Mouse (Mus musculus) hindbrain, postnatal 0 days (tissue): Measurements from ENCODE around the gene Cdcp2. TPM values are rescaled to one million over a fixed set of nuclear protein-coding genes. Genes with fewer than 3 reads are reported as not detected.
A peak's percentile ranks its signal among the peaks of the same experiment; 100 is the strongest.

ENCODE experiments used
- ATAC-seq: fragments of 200-750 bp; cut with Nextera tagmentation; 2 replicates; pipeline ENCODE4 v1.8.0; 2017; ENCODE audit warnings: mild to moderate bottlenecking, moderate TSS enrichment, moderate library complexity
- DNase-seq: peaks from one replicate; pipeline ENCODE4 v3.0.0-alpha.2; 2015; ENCODE audit warnings: low spot score
- H3K27ac ChIP-seq: fragments of 300-500 bp; sonication (generic); 2 replicates; pipeline ENCODE4 v1.5.1; 2014; ENCODE audit warnings: mild to moderate bottlenecking
- H3K27me3 ChIP-seq: fragments of 300-500 bp; sonication (generic); 2 replicates; pipeline ENCODE4 v1.6.1; 2014; ENCODE audit warnings: low read length, mixed read lengths; ENCODE audit not compliant: insufficient read depth
- H3K36me3 ChIP-seq: fragments of 300-500 bp; sonication (generic); 2 replicates; pipeline ENCODE4 v1.6.1; 2014; ENCODE audit warnings: low read length, mixed read lengths; ENCODE audit not compliant: insufficient read depth
- H3K4me1 ChIP-seq: fragments of 300-500 bp; sonication (generic); 2 replicates; pipeline ENCODE4 v1.6.1; 2014; ENCODE audit warnings: antibody characterized with exemption, low read length, mixed read lengths; ENCODE audit not compliant: insufficient read depth
- H3K4me2 ChIP-seq: fragments of 300-500 bp; sonication (generic); 2 replicates; pipeline ENCODE4 v1.6.1; 2014; ENCODE audit warnings: low read depth, mild to moderate bottlenecking, low read length, moderate library complexity, mixed read lengths
- H3K4me3 ChIP-seq: fragments of 300-500 bp; sonication (generic); 2 replicates; pipeline ENCODE4 v1.5.1; 2014; ENCODE audit warnings: low read length
- H3K9ac ChIP-seq: fragments of 300-500 bp; sonication (generic); replicated peaks from 2 replicates; pipeline ENCODE4 v1.6.1; 2014; ENCODE audit warnings: mild to moderate bottlenecking, low read length, moderate library complexity, mixed read lengths
- H3K9me3 ChIP-seq: fragments of 300-500 bp; sonication (generic); 2 replicates; pipeline ENCODE4 v1.6.1; 2016; ENCODE audit warnings: low read length, mixed read lengths
- CTCF ChIP-seq: IDR thresholded peaks from 2 replicates; pipeline ENCODE4 v1.5.1; 2016; ENCODE audit warnings: antibody characterized with exemption, control low read depth, low read depth
- WGBS: fragments of 180-500 bp; shearing (Covaris S2); extraction: QIAGEN DNeasy Blood & Tissue Kit; methylation state at CpG from one replicate; pipeline ENCODE4 v1.1.7; 2014; 5-methylcytosine and 5-hydroxymethylcytosine counted together
- polyA plus RNA-seq: library from polyadenylated mRNA; unstranded; fragments of >200 nt; fragmentation: Nextera tagmentation; extraction: Ambion mirVana; gene quantifications from 2 replicates; pipeline ENCODE4 v1.2.1, GENCODE M21; 2015
- total RNA-seq: library from RNA; depleted of rRNA; stranded (reverse); fragments of >200 nt; gene quantifications from 2 replicates; pipeline ENCODE4 v1.2.3, GENCODE M21; 2014; rRNA removed

Cdcp2 gene
- total RNA-seq (0.68 TPM in 1 of 2 replicates, not detected in the other), polyA plus RNA-seq (0.13 TPM in 1 of 2 replicates, not detected in the other)

GRCm38 (mm10) chr4:107096841-107097373 lies at the start of gene Cdcp2:
TSS of gene Cdcp2 (plus strand) at chr4:107096891.
- WGBS, result 31% methylated on average over 16 of the region's 16 CpGs
- Histone ChIP-seq H3K4me3 (no peak within 1 kb of the TSS), H3K9me3 (no peaks in the 10 kb centered on the region), H3K4me1 (0 out of 2 replicates have a peak, but pooled peaks cover 16% of the 10 kb centered on the region), H3K4me2 (no peak within 1 kb of the TSS), H3K36me3 (no peaks in the 10 kb centered on the region), H3K27me3 (no peaks in the 10 kb centered on the region), H3K27ac (peak within 1 kb of the TSS; percentile 56; the same call in 1 of the 2 replicates), H3K9ac (no peak within 1 kb of the TSS)
- DNase-seq, result no peak
- no peak for TF ChIP-seq CTCF
- no peak for ATAC-seq

- WGBS, result 53% methylated on average over 5 of the region's 5 CpGs
- H3K36me3 ChIP-seq, result peaks cover 33% of the 10 kb centered on the region; the same call in 1 of the 2 replicates
- H3K27ac ChIP-seq, result no peak overlapping the region
- DNase-seq, result no peak
- H3K9ac ChIP-seq, result no peak overlapping the region
- H3K4me1 ChIP-seq, result no peaks in the 10 kb centered on the region
- no peak for TF ChIP-seq CTCF
- H3K27me3 ChIP-seq, result no peaks in the 10 kb centered on the region
- no peak for ATAC-seq
- no peaks in the 10 kb centered on the region for H3K9me3 ChIP-seq
- no peak overlapping the region for H3K4me3 ChIP-seq
- no peak overlapping the region for H3K4me2 ChIP-seq
Measured at GRCm38 (mm10) chr4:107047806-107048205, 48.9 kb upstream of the Cdcp2 start.

GRCm38 (mm10) chr4:107048568-107049162 lies 48.0 kb upstream of the Cdcp2 start:
- no peak overlapping the region for H3K4me2 ChIP-seq
- no peaks in the 10 kb centered on the region for H3K4me1 ChIP-seq
- H3K36me3 ChIP-seq, result peaks cover 30% of the 10 kb centered on the region; the same call in 1 of the 2 replicates
- WGBS, result 57% methylated on average over 11 of the region's 11 CpGs
- H3K27me3 ChIP-seq, result no peaks in the 10 kb centered on the region
- no peaks in the 10 kb centered on the region for H3K9me3 ChIP-seq
- H3K9ac ChIP-seq, result no peak overlapping the region
- DNase-seq, result peak; percentile 78
- TF ChIP-seq CTCF, result no peak
- no peak overlapping the region for H3K4me3 ChIP-seq
- H3K27ac ChIP-seq, result 0 out of 2 replicates have a peak overlapping the region, but pooled peaks have one; percentile 4
- ATAC-seq, result peak; percentile 53

GRCm38 (mm10) chr4:107051889-107052288 lies 44.8 kb upstream of the Cdcp2 start:
- Histone ChIP-seq H3K9ac (no peak overlapping the region), H3K9me3 (no peaks in the 10 kb centered on the region), H3K27ac (no peak overlapping the region), H3K4me1 (no peaks in the 10 kb centered on the region), H3K4me2 (no peak overlapping the region), H3K4me3 (no peak overlapping the region), H3K36me3 (peaks cover 19% of the 10 kb centered on the region; the same call in 1 of the 2 replicates), H3K27me3 (no peaks in the 10 kb centered on the region)
- ATAC-seq, result no peak
- TF ChIP-seq CTCF, result no peak
- DNase-seq, result no peak
- WGBS, result 59% methylated on average over 4 of the region's 4 CpGs

GRCm38 (mm10) chr4:107052962-107053553 lies 43.6 kb upstream of the Cdcp2 start:
- Histone ChIP-seq H3K9me3 (no peaks in the 10 kb centered on the region), H3K27me3 (no peaks in the 10 kb centered on the region), H3K4me3 (no peak overlapping the region), H3K36me3 (peaks cover 20% of the 10 kb centered on the region), H3K4me1 (no peaks in the 10 kb centered on the region), H3K27ac (no peak overlapping the region), H3K9ac (no peak overlapping the region), H3K4me2 (no peak overlapping the region)
- 48% methylated on average over 5 of the region's 5 CpGs for WGBS
- no peak for DNase-seq
- ATAC-seq, result no peak
- TF ChIP-seq CTCF, result peak; percentile 23; the same call in 1 of the 2 replicates

- Histone ChIP-seq H3K4me3 (no peak overlapping the region), H3K9me3 (no peaks in the 10 kb centered on the region), H3K27ac (no peak overlapping the region), H3K4me1 (no peaks in the 10 kb centered on the region), H3K27me3 (no peaks in the 10 kb centered on the region), H3K9ac (no peak overlapping the region), H3K4me2 (no peak overlapping the region), H3K36me3 (peaks cover 28% of the 10 kb centered on the region)
- TF ChIP-seq CTCF, result no peak
- ATAC-seq, result no peak
- WGBS, result 83% methylated on average over 3 of the region's 3 CpGs
- DNase-seq, result no peak
Measured at GRCm38 (mm10) chr4:107056088-107056487, 40.6 kb upstream of the Cdcp2 start.

GRCm38 (mm10) chr4:107058346-107058745 lies 38.3 kb upstream of the Cdcp2 start:
- H3K27me3 ChIP-seq, result no peaks in the 10 kb centered on the region
- H3K4me3 ChIP-seq, result no peak overlapping the region
- no peaks in the 10 kb centered on the region for H3K4me1 ChIP-seq
- H3K9me3 ChIP-seq, result no peaks in the 10 kb centered on the region
- TF ChIP-seq CTCF, result no peak
- DNase-seq, result no peak
- H3K36me3 ChIP-seq, result peaks cover 41% of the 10 kb centered on the region
- 97% methylated on average over 5 of the region's 5 CpGs for WGBS
- H3K9ac ChIP-seq, result no peak overlapping the region
- H3K27ac ChIP-seq, result no peak overlapping the region
- no peak overlapping the region for H3K4me2 ChIP-seq
- no peak for ATAC-seq
